Mouse (Mus musculus) heart, postnatal 25 days (tissue): Measurements from ENCODE around the gene Clec16a. TPM values are rescaled to one million over a fixed set of nuclear protein-coding genes. Genes with fewer than 3 reads are reported as not detected.

ENCODE experiments used
- DNase-seq: peaks from one replicate; pipeline ENCODE4 v3.0.0; 2022; ENCODE audit warnings: low spot score
- intact Hi-C: fragments of 180-260 bp; cut with DNase I; formaldehyde crosslinking; loops from one replicate; pipeline ENCODE4 v1.15.1; 2025
- total RNA-seq, 2 experiments: library from RNA; stranded (reverse); gene quantifications; 2 replicates each; pipeline ENCODE4 v1.2.3; 2021

Gene Clec16a
- total RNA-seq, 2 experiments from 2014 or later = 55.1 to 56.0 TPM

GRCm38 (mm10) chr16:10732421-10732820 lies 187.3 kb downstream of the Clec16a start:
- intact Hi-C loops = no loop called here
- DNase-seq = no peak

DNA sequence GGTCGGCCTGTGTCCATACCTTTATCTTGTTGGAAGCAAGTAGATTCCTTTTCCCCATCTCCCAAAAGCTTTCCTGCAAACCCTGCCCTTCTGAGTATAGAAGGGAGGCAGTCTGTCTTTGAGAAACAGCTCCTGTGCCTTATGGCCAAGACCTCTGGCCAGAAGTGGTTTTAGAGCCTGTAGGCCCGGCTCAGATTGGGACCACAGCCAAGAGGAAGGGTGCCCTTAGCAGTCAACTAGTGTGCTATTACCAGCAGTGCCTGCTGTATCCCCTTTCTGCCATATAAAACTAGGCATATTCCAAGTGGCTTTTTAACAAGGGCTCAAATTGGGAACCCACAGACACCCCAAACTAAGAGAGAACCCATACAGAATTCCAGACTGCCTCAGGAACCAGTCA lies 190.6 kb downstream of the Clec16a start:
- intact Hi-C loops = no loop called here
- no peak for DNase-seq

DNA sequence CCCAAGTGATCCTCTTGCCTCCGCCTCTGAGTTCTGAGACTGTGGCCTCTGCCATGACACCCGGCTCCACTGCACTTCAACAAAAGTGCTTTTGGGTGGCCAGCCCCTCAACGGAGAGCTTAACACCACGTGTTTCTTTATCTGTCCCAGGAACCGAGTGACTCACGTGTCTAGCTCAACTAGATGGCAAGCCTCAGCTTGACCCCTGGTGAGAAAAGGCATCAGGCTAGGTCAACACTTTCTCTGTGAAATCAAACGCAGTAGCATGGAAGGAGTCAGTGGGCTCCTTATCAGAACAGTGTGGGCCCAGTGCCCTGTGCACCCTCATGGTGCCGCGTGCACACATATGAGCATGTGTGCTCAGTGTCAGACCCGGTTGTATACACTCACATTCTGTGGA lies 191.2 kb downstream of the Clec16a start:
- no peak for DNase-seq
- intact Hi-C loops = no loop called here

GRCm38 (mm10) chr16:10737571-10737970 lies 192.4 kb downstream of the Clec16a start:
- intact Hi-C loops = no loop called here
- no peak for DNase-seq

- intact Hi-C loops = no loop called here
- no peak for DNase-seq
Measured at GRCm38 (mm10) chr16:10738866-10739265, 193.7 kb downstream of the Clec16a start.

GRCm38 (mm10) chr16:10739854-10740398 lies 194.8 kb downstream of the Clec16a start:
- no peak for DNase-seq
- intact Hi-C loops = loop anchor here (2.0 to 5.0 kb wide), 2 partner anchors 42 to 49 kb away; no protein-coding TSS in a partner anchor

- no peak for DNase-seq
- intact Hi-C loops = loop anchor here (2.0 to 5.0 kb wide), 2 partner anchors 41 to 50 kb away; no protein-coding TSS in a partner anchor
Measured at GRCm38 (mm10) chr16:10741082-10741481, 195.9 kb downstream of the Clec16a start.

GRCm38 (mm10) chr16:10749226-10749625 lies 204.1 kb downstream of the Clec16a start:
- intact Hi-C loops = no loop called here
- no peak for DNase-seq

DNA sequence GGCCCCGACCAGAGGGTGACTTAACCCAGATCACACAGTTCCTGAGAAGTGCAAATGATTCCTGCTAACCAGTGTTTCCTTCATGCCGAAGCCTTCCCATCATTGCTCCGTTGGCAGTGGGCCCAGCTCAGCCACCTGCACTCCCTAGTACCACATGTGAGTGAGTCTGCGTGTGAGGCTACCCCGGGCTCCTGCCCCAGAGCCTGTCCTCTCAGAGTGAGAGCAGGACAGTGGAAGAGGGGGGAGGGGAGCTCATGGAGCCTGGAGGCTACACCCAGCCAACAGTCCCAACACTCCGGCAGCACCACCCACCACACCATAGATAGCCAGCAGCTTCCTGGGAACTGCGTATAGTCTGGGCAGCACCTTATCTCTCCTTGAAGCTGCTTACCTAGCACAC lies 204.7 kb downstream of the Clec16a start:
- intact Hi-C loops = no loop called here
- no peak for DNase-seq

DNA sequence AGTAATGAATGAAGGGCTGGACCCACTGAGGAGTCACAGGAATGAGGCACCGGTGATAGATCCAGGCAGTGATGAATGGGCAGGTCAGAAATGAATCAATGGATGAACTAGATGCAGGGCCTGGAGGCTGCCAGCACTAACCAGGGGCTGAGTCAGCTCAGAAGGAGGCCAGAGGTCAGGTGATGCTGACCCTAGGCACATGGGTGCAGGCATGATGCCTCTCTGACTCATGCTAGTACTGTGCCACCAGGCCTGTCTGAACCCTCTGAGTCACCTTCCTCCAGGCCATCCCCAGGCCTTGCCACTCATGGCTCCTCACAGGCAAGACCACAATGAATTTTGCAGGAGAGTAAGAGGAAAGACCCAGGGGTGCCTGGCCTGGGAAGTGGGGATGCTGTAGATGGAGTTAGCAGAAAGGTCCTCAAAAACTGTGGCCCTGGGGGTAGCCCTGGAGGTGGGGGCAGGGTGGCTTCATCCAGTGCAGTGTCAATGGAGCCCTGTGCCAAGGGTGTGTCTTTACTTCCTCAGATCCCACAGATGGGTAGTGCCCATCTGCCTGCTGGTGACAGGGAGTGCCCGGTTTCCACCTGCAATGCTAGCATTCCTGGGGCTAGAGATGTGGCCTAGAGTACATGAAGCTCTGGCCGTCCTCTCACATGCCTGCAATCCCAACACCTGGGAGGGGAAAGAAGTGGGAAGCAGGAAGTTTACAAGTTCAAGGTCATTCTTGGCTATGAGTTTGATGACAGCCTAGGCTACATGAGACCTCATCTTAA lies 209.6 kb downstream of the Clec16a start:
- intact Hi-C loops = no loop called here
- no peak for DNase-seq

DNA sequence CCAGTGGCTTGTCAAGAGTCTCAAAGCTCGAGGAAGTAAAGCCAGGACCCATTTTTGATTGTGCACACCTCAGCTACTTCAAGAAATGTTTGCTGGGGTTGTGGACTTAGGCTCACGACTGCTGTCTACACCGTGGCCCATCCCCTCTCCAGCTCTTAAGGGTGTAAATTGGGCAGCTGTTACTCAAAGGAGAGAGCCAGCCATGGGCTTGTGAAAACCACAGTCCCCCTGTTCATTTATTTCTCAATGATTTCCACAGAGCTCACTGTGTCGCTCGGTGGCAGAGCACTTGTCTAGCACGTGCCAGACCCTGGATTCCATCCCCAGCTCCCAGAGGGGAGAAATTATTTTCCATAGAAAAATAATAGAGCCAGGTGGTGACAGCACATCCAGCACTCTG lies 211.0 kb downstream of the Clec16a start:
- intact Hi-C loops = no loop called here
- no peak for DNase-seq

- DNase-seq = no peak
- intact Hi-C loops = no loop called here
Measured at GRCm38 (mm10) chr16:10761182-10761581, 216.0 kb downstream of the Clec16a start.

GRCm38 (mm10) chr16:10762569-10763180 lies 217.5 kb downstream of the Clec16a start:
- DNase-seq = no peak
- intact Hi-C loops = no loop called here

DNA sequence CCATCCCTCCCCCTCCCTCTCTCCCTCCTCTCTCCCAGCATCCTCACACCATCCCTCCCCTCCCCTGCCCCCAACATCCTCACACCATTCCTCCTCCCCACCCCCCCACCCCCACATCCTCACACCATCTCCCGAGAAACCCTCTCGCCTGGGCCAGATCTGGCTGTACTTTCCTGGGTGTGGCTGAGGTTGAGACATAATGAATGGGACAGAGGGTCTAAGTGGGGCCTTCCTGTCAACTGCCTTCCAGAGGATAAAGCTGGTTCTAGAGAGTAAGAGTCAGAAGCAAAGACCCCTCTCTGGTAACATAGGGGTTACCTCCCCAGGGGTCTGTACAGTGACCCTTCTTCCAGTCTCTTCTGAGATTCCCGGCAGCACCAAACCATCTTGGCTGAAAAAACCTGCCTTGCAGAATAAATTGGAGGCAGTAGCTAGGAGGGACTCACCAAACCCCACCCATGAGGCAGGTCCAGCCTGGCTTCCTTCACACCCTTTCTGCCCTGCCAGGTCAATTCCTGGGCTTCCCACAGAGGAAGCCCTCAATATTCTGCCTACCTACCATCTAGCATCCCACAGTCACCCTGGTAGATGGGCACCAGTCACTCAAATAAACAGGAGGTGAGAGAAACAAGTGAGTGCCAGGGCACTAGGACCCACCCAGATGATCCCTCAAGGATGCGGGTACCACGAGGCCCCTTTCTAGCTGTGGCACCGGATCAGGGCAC lies 218.6 kb downstream of the Clec16a start:
- intact Hi-C loops = no loop called here
- DNase-seq = no peak

DNA sequence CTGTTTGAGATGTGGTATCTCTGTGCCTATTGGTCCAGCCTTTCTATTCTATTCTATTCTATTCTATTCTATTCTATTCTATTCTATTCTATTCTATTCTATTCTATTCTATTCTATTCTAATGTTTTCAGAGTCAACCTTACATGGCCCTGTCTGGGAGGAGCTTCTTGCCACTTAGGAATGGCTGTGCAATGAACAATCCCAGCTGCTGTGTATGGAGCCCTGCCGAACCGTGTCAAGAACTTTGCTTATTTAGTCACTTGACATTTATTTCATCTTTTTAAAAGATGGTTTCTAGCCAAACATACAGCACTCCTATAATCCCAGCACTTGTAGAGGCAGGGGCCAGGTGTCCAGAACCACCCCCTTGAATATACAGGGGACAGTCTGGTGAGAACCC lies 219.2 kb downstream of the Clec16a start:
- intact Hi-C loops = no loop called here
- no peak for DNase-seq

DNA sequence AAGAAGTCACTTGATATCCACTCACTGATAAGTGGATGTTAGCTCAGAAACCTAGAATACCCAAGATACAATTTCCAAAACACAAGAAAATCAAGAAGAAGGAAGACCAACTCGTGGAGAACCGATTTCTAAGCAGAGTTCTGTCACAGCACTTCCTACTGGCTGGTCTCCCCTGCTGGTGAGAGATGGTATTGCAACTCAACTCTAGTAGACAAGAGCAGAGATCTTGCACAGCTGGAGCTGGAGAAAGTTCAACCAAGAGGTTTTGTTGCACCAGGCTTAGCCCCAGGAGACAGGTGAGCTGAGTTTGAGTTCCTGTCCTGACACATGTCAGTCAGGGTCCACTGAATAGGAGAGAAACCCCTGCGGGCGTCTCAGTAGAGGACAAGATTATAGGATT lies 222.0 kb downstream of the Clec16a start:
- DNase-seq = no peak
- intact Hi-C loops = loop anchor here (5.0 kb wide), 3 partner anchors 80 to 125 kb away; no protein-coding TSS in a partner anchor

DNA sequence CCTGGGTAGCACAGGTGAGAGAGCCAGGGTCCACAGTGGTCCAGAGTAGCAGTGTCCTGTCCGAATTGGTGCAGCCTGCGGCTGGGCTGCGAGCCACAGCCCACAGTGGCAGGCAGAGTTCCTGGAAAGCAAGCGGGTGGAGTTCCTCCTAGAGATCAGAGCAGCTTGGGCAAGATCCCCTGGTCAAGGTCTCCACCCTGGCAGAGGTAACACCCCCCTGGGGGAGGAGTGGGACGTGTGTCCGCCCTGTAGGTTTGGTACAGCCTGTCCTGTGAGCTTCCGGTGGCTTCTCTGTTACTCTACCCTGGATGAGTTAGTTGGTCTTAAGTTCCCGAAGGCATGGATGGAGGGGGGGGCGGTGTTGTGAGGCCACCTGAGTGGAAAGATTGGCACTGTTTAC lies 223.7 kb downstream of the Clec16a start:
- intact Hi-C loops = loop anchor here (5.0 kb wide), 3 partner anchors 82 to 127 kb away; no protein-coding TSS in a partner anchor

DNA sequence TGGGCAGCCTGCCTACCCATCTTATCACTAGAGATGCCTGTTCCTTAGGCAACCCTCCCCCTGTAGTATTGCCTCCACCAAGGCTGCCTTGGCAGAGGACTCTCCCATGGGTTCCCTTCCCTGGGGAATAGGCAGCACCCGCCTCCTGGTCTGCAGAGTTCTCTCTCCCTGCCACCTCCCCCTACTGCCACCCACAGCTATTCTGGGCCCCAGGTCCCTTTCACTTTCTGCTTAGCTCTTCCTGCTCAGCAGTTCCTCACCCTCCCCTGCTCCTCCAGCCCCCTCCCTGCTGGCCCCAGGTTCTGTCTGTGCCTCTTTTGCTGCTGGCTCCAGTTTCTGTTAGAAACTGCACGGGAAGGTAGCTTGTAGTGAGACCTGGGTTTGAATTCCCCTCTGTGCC lies 224.5 kb downstream of the Clec16a start:
- intact Hi-C loops = loop anchor here (5.0 kb wide), 3 partner anchors 82 to 127 kb away; no protein-coding TSS in a partner anchor
- no peak for DNase-seq

More for the DNA sequence above, 223.7 kb downstream of the Clec16a start:
- DNase-seq = no peak

DNA sequence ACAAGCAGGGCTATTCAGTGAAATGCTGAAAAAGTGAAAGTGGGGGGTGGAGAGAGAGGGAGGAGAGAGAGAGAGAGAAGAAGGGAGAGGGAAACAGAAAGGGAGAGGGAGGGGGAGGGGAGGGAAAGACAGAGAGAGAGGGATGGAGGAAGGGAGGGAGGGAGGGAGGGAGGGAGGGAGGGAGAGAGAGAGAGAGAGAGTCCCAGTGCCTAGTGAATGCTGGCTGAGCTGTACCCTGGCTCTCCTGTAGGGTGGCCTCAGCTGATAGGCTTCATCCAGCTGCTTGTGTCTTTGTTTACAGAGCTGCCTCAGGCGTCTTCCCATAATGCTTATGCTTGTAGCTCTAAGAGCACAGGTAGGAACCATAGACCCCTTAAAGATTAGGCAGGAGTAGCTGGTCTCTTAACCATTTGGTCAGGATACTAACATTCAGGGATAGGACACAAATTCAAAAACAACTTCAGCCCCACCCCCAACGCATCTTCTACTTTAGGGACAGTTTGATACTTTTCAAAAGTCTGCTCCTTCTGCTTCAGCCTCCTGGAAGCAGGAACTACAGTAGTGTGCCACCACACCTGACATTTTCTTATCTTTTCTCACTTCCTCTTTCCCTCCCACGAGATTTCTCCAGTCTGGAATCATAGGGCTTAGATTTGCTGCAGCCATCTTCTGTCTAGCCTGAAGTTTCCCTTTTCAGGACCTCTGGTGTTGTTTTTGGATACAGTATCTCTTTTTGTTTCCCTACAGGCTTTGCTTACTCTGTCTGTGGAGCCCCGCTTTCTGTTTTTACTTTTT lies 225.6 kb downstream of the Clec16a start:
- intact Hi-C loops = no loop called here
- DNase-seq = no peak
